Mouse (Mus musculus): ENCODE results near the gene Clcn7. TPM values are rescaled to one million over a fixed set of nuclear protein-coding genes. Genes with fewer than 3 reads are reported as not detected.

Clcn7 gene
- polyA plus RNA-seq, 1 experiment from 2014 or later: 23.1 TPM

DNA sequence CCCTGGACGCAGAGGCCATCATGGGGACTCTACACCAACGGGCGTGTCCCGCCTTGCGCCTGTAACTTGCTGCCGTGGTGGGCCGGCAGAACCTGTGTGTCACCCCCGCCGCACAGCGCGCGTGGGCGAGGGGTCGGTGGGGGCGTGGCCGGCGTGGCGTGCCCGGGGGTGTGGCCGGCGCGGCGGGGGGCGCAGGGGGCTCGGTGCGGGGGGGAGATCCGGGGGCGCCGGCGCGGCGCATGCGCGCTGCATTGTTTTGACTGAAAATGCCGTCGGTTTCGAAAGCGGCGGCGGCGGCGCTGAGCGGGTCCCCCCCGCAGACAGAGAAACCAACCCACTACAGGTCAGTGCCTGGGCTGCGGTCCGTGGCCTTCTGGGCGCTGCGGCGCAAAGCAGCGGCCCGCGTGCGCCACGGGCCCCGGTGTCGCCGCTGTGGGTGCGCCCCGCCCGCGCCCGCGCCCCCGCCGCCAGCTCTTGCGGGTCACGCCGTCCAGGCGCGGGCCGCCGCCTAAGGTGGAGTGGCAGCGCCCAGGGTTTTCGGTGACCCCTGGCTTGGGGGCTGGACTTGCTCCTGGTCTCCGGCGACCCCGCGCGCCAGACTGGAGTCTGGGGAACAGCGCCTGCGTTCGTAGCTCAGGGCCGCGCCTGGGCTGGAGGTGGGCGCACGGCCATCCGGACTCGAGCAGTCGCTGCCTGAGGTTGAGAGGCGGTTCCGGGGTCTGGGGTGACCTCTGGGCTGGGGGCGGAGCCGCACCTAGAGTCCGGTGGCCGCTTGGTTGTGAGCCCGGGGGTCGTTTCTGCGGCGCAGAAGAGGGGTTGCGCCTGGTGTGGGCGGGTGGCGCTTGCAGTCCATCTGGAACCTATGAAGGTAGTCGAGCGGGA lies 55.2 kb downstream of the Clcn7 start, which contains the start of gene Unkl:
Gene Unkl (plus strand): TSS at position 248 of the 882 bp plus-strand sequence.
- peaks cover 50% of the 10 kb centered on the region for H3K4me1 ChIP-seq
- no peaks in the 10 kb centered on the region for H3K27me3 ChIP-seq (ENCODE audit: low read depth, poor library complexity, severe bottlenecking)
- peak; percentile 79 for DNase-seq (ENCODE audit: low spot score)
- peaks cover 21% of the 10 kb centered on the region; the same call in 1 of the 2 replicates for H3K36me3 ChIP-seq
- H3K27ac ChIP-seq (replicated peaks): peak within 1 kb of the TSS; percentile 91
- no peaks in the 10 kb centered on the region for H3K9me3 ChIP-seq (replicated peaks)
- WGBS: under 1% methylated on average over 104 of the region's 104 CpGs
- H3K4me3 ChIP-seq: peak within 1 kb of the TSS; percentile 99

DNA sequence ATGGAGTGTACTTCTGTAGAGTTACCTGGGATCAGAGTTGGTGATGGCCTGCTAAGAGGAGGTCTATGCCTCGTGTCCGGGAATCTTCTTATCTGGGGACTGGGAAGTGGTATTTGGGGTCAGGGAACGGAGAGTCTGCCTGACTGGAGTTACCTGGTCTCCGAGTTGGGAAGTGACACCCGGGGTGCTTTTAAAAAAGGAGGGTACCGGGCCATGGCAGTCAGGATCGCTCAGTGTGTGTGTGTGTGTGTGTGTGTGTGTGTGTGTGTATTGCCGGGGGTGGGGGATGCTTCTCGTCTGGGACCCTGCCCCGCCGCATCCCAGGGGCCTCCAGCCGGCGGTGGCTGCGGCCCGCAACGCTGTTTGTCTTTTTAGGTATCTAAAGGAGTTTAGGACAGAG lies 55.9 kb downstream of the Clcn7 start:
- Histone ChIP-seq H3K27ac (replicated peaks) (peak overlapping the region; percentile 91), H3K4me1 (peaks cover 44% of the 10 kb centered on the region), H3K27me3 (ENCODE audit: low read depth, poor library complexity, severe bottlenecking) (no peaks in the 10 kb centered on the region), H3K4me3 (peak overlapping the region; percentile 99), H3K9me3 (replicated peaks) (no peaks in the 10 kb centered on the region), H3K36me3 (peaks cover 22% of the 10 kb centered on the region; the same call in 1 of the 2 replicates)
- peak; percentile 13 for DNase-seq (ENCODE audit: low spot score)
- 5% methylated on average over 16 of the region's 16 CpGs for WGBS

DNA sequence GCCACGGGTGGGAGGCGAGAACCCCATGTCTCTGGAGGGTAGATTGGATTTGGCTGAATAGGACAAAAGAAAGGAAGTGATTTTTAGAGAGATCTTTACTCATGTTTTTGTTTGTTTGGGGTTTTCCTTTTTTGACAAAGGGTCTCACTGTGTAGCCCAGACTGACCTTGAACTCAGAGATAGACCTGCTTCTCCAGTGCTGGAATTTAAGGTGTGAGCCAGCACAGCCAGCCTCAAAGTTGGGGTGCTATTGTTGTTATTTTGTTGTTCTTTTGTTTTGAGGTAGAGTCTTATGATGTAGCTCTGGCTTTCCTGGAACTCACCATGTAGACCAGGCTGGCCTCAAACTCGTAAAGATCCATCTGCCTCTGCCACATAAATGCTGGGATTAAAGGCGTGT lies 69.2 kb downstream of the Clcn7 start:
- Histone ChIP-seq H3K27me3 (ENCODE audit: low read depth, poor library complexity, severe bottlenecking) (no peaks in the 10 kb centered on the region), H3K4me3 (no peak overlapping the region), H3K4me1 (no peaks in the 10 kb centered on the region), H3K36me3 (peaks cover 85% of the 10 kb centered on the region), H3K27ac (replicated peaks) (no peak overlapping the region), H3K9me3 (replicated peaks) (no peaks in the 10 kb centered on the region)
- no peak for DNase-seq (ENCODE audit: low spot score)
- 96% methylated on average over 4 of the region's 4 CpGs for WGBS

DNA sequence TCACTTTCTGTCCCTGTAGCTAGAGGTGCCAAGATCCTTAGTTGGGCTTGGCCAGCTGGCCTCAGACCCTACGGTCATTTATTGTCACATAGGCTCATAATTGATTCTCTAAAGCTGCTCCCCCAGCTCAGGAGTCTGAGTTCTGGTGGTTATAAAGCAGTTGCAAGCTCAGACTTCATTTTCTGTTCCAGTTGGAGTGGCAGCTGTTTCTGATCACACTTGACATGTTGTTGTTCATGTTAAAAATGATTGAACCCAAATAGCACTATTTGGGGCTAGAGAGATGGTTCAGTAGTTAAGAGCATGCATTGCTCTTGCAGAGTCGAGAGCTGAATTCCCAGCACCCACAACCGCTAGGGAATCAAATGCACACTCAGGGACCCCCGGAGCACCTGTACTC lies 76.8 kb downstream of the Clcn7 start:
- WGBS: 94% methylated on average over 4 of the region's 4 CpGs
- Histone ChIP-seq H3K4me1 (no peaks in the 10 kb centered on the region), H3K9me3 (replicated peaks) (no peaks in the 10 kb centered on the region), H3K27ac (replicated peaks) (no peak overlapping the region), H3K27me3 (ENCODE audit: low read depth, poor library complexity, severe bottlenecking) (no peaks in the 10 kb centered on the region), H3K4me3 (no peak overlapping the region), H3K36me3 (peaks cover 96% of the 10 kb centered on the region)
- DNase-seq (ENCODE audit: low spot score): no peak

DNA sequence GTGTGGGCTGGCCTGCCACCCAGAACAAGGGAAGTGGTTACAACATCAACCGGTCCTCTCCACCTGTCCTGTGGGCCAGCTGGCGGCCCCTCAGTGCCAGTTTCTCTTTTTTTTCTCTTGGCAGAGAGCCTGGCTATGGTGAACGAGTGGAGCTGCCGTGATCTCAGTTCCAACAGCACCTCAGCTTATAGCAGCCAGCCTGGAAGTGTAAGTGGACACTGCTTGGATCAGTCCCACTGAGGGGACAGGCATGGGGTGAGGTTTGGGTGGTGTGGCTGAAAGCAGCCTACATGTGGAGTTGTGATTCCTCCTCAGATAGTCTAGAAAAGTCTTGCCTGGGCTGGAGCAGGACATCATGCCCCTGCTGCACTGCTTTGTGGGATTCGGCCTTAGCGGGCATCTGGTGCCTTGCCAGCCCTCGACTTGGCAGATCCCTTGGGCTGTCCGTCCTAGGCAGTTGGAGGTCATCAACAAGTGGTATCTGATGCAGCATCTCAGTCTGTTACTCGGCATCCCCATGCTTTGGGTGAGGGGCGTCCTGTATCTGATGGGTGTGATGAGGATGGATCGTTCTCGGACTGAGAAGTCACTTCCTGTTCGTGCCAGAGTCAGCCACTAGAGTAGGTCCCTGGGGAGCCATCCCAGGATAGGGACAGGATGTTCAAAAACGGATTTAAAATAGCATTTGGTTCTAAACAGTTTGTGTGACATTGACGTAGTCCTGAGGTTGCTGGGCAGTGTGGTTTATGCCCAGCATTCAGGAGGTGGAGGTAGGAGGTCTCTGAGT lies 77.7 kb downstream of the Clcn7 start:
- Histone ChIP-seq H3K27ac (replicated peaks) (no peak overlapping the region), H3K4me1 (no peaks in the 10 kb centered on the region), H3K4me3 (no peak overlapping the region), H3K27me3 (ENCODE audit: low read depth, poor library complexity, severe bottlenecking) (no peaks in the 10 kb centered on the region), H3K36me3 (peaks cover 96% of the 10 kb centered on the region), H3K9me3 (replicated peaks) (no peaks in the 10 kb centered on the region)
- DNase-seq (ENCODE audit: low spot score): no peak
- 91% methylated on average over 15 of the region's 15 CpGs for WGBS

DNA sequence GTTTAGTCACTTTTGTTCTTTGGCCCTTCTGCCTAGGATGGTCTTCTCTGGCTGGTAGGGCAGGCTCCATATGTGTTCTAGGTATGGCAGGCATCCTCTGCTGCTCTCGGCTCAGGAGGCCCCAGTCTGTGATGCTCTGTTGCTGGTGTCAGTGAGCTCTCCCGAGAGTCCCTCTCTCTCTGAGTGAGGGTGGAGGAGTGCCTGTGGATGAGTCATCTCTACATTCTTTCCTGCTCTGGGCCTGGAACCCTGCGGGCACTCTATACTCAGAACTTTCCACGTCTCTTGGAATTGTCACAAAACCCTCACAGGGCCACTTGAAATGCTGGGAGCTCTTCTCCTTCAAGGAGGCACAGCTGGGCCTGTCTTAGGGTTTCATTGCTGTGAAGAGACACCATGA lies 78.5 kb downstream of the Clcn7 start:
- Histone ChIP-seq H3K27ac (replicated peaks) (no peak overlapping the region), H3K4me1 (no peaks in the 10 kb centered on the region), H3K9me3 (replicated peaks) (no peaks in the 10 kb centered on the region), H3K36me3 (peaks cover 96% of the 10 kb centered on the region), H3K27me3 (ENCODE audit: low read depth, poor library complexity, severe bottlenecking) (no peaks in the 10 kb centered on the region), H3K4me3 (no peak overlapping the region)
- DNase-seq (ENCODE audit: low spot score): no peak
- WGBS: 90% methylated on average over 4 of the region's 4 CpGs

Other genes starting within 250 kb of the Clcn7 start
- 85.5 and 87.0 TPM in 2 replicates for gene Nubp2, start 247.0 kb upstream of the Clcn7 start, polyA plus RNA-seq (2016; fragmentation: Nextera tagmentation; extraction: Ambion mirVana)
- 46.6 and 50.4 TPM in 2 replicates for gene Spsb3, start 246.7 kb upstream of the Clcn7 start, polyA plus RNA-seq (2016; fragmentation: Nextera tagmentation; extraction: Ambion mirVana)
- gene Eme2, start 238.3 kb upstream of the Clcn7 start, polyA plus RNA-seq (2016; fragmentation: Nextera tagmentation; extraction: Ambion mirVana): 28.9 and 33.9 TPM in 2 replicates
- 94.7 and 98.1 TPM in 2 replicates for gene Mrps34, start 238.3 kb upstream of the Clcn7 start, polyA plus RNA-seq (2016; fragmentation: Nextera tagmentation; extraction: Ambion mirVana)
- 46.2 and 47.0 TPM in 2 replicates for gene Nme3, start 236.9 kb upstream of the Clcn7 start, polyA plus RNA-seq (2016; fragmentation: Nextera tagmentation; extraction: Ambion mirVana)
- 40.1 and 53.9 TPM in 2 replicates for gene Mapk8ip3, start 196.4 kb upstream of the Clcn7 start, polyA plus RNA-seq (2016; fragmentation: Nextera tagmentation; extraction: Ambion mirVana)
- gene Jpt2, start 172.7 kb upstream of the Clcn7 start, polyA plus RNA-seq (2016; fragmentation: Nextera tagmentation; extraction: Ambion mirVana): 442 and 466 TPM in 2 replicates
- gene Cramp1l, start 117.6 kb upstream of the Clcn7 start, polyA plus RNA-seq (2016; fragmentation: Nextera tagmentation; extraction: Ambion mirVana): 6.8 and 8.5 TPM in 2 replicates
- gene Ift140, start 117.3 kb upstream of the Clcn7 start, polyA plus RNA-seq (2016; fragmentation: Nextera tagmentation; extraction: Ambion mirVana): 27.0 and 34.9 TPM in 2 replicates
- gene Tmem204, start 49.8 kb upstream of the Clcn7 start, polyA plus RNA-seq (2016; fragmentation: Nextera tagmentation; extraction: Ambion mirVana): 10.7 and 12.7 TPM in 2 replicates
- gene Telo2, start 17.4 kb upstream of the Clcn7 start, polyA plus RNA-seq (2016; fragmentation: Nextera tagmentation; extraction: Ambion mirVana): 51.2 and 51.5 TPM in 2 replicates
- not detected in 2 replicates for gene Ptx4, start 12.6 kb upstream of the Clcn7 start, polyA plus RNA-seq (2016; fragmentation: Nextera tagmentation; extraction: Ambion mirVana)
- not detected in 2 replicates for gene Ccdc154, start 29.1 kb downstream of the Clcn7 start, polyA plus RNA-seq (2016; fragmentation: Nextera tagmentation; extraction: Ambion mirVana)
- gene Gm38655, start 42.1 kb downstream of the Clcn7 start, polyA plus RNA-seq (2016; fragmentation: Nextera tagmentation; extraction: Ambion mirVana): not detected in 2 replicates
- gene BC003965, start 51.2 kb downstream of the Clcn7 start, polyA plus RNA-seq (2016; fragmentation: Nextera tagmentation; extraction: Ambion mirVana): 37.3 and 37.7 TPM in 2 replicates
- 8.4 and 9.7 TPM in 2 replicates for gene Unkl, start 55.0 kb downstream of the Clcn7 start, polyA plus RNA-seq (2016; fragmentation: Nextera tagmentation; extraction: Ambion mirVana)
- 67.0 and 75.3 TPM in 2 replicates for gene Gnptg, start 106.7 kb downstream of the Clcn7 start, polyA plus RNA-seq (2016; fragmentation: Nextera tagmentation; extraction: Ambion mirVana)
- 74.6 and 80.4 TPM in 2 replicates for gene Tsr3, start 106.8 kb downstream of the Clcn7 start, polyA plus RNA-seq (2016; fragmentation: Nextera tagmentation; extraction: Ambion mirVana)
- gene Baiap3, start 123.0 kb downstream of the Clcn7 start, polyA plus RNA-seq (2016; fragmentation: Nextera tagmentation; extraction: Ambion mirVana): 2.3 and 2.4 TPM in 2 replicates
- 879 and 915 TPM in 2 replicates for gene Ube2i, start 141.2 kb downstream of the Clcn7 start, polyA plus RNA-seq (2016; fragmentation: Nextera tagmentation; extraction: Ambion mirVana)
- gene Prss34, start 165.0 kb downstream of the Clcn7 start, polyA plus RNA-seq (2016; fragmentation: Nextera tagmentation; extraction: Ambion mirVana): not detected in 2 replicates
- not detected in 2 replicates for gene Prss28, start 175.3 kb downstream of the Clcn7 start, polyA plus RNA-seq (2016; fragmentation: Nextera tagmentation; extraction: Ambion mirVana)
- gene Prss29, start 185.3 kb downstream of the Clcn7 start, polyA plus RNA-seq (2016; fragmentation: Nextera tagmentation; extraction: Ambion mirVana): not detected in 2 replicates
- gene Tpsab1, start 212.2 kb downstream of the Clcn7 start, polyA plus RNA-seq (2016; fragmentation: Nextera tagmentation; extraction: Ambion mirVana): not detected in 2 replicates
- gene Tpsb2, start 232.9 kb downstream of the Clcn7 start, polyA plus RNA-seq (2016; fragmentation: Nextera tagmentation; extraction: Ambion mirVana): not detected in 2 replicates
- not detected in 2 replicates for gene Tpsg1, start 235.9 kb downstream of the Clcn7 start, polyA plus RNA-seq (2016; fragmentation: Nextera tagmentation; extraction: Ambion mirVana)

Measured in midbrain, embryonic 10.5 days (tissue).